Mouse (Mus musculus): ENCODE measurements around the gene Med8.

DNA sequence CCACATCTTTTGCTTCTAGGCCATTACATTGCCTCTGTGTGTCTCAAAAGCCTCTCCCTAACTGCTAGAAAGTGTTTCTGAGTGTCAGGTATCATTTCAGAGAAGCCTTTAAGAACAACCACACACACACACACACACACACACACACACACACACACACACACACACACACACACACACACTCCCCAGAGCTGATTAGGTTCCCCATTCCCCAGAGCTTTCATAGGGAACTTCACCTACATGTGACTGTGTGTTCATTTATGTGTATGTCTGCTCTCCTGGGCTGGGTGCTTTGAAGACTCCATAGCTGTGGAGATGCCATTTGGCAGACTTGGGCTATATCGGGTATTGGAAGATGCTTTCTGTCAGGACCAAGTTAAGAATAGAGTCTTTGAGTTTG, 16.2 kb downstream of the Med8 start:
- no peak for TF ChIP-seq CTCF (conservative IDR thresholded peaks at IDR 0.05; ENCODE audit: insufficient read depth, insufficient read length, low read depth, low read length)
- no peak for TF ChIP-seq POLR2A (IDR thresholded peaks at IDR 0.05; ENCODE audit: low read depth, low read length)
